Mouse (Mus musculus) hindbrain, embryonic 16.5 days (tissue): ENCODE measurements at regions not wholly inside any gene's neighbourhood (a gene's known extent, or its start where the extent isn't known, plus 50 kb on each side); places are given as distances from the start of the nearest gene placed in this dataset.

Experiments
- ATAC-seq: fragments of 200-750 bp; cut with Nextera tagmentation; 2 replicates; pipeline ENCODE4 v1.8.0; 2017; ENCODE audit warnings: moderate TSS enrichment, moderate library complexity
- H3K27ac ChIP-seq: fragments of 300-500 bp; sonication (generic); 2 replicates; pipeline ENCODE4 v1.5.1; 2014; ENCODE audit warnings: low read depth, mild to moderate bottlenecking, control low read depth, low read length, moderate library complexity
- H3K27me3 ChIP-seq: fragments of 300-500 bp; sonication (generic); replicated peaks from 2 replicates; pipeline ENCODE4 v1.6.1; 2014; ENCODE audit warnings: low read length; ENCODE audit not compliant: control insufficient read depth, insufficient read depth
- H3K36me3 ChIP-seq: fragments of 300-500 bp; sonication (generic); 2 replicates; pipeline ENCODE4 v1.6.1; 2014; ENCODE audit warnings: mild to moderate bottlenecking, low read length, moderate library complexity, mixed read lengths; ENCODE audit not compliant: control insufficient read depth, insufficient read depth
- H3K4me1 ChIP-seq: fragments of 300-500 bp; sonication (generic); 2 replicates; pipeline ENCODE4 v1.6.1; 2014; ENCODE audit warnings: low read depth, low read length; ENCODE audit not compliant: control insufficient read depth, insufficient read depth
- H3K4me2 ChIP-seq: fragments of 300-500 bp; sonication (generic); 2 replicates; pipeline ENCODE4 v1.6.1; 2014; ENCODE audit warnings: mild to moderate bottlenecking, low read length, control low read depth, moderate library complexity
- H3K4me3 ChIP-seq: fragments of 300-500 bp; sonication (generic); 2 replicates; pipeline ENCODE4 v1.5.1; 2014; ENCODE audit warnings: mild to moderate bottlenecking, low read length, control low read depth, moderate library complexity
- H3K9ac ChIP-seq: fragments of 300-500 bp; sonication (generic); 2 replicates; pipeline ENCODE4 v1.6.1; 2014; ENCODE audit warnings: low read depth, mild to moderate bottlenecking, control low read depth, low read length, moderate library complexity
- H3K9me3 ChIP-seq: fragments of 300-500 bp; sonication (generic); 2 replicates; pipeline ENCODE4 v1.6.1; 2014; ENCODE audit warnings: mild to moderate bottlenecking, low read length, moderate library complexity; ENCODE audit not compliant: control insufficient read depth
- whole genome bisulfite sequencing: fragments of 180-500 bp; shearing (Covaris S2); extraction: QIAGEN DNeasy Blood & Tissue Kit; methylation state at CpG from one replicate; pipeline ENCODE4 v1.1.7; 2014; 5-methylcytosine and 5-hydroxymethylcytosine counted together

DNA sequence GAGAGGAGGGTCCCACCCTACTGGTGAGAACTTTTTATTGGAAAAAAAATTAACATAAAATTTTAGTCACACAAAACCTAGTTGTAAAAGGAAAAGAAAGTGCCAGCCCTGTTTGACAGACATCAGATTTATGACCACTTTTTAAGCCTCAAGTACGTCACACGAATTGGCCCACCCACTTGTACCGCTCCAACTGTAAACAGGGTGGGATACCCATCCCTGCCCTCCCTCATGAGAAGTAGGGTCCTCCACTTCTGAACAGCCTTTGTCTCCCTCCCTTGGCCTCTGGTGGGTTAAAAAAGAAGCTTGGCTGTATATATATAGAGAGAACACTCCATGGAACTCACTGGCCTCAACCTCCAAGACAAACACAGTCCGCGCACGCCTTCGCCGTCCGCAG is 303.5 kb downstream of the Sox9 start:
- WGBS: 85% methylated on average over 9 of the region's 9 CpGs

DNA sequence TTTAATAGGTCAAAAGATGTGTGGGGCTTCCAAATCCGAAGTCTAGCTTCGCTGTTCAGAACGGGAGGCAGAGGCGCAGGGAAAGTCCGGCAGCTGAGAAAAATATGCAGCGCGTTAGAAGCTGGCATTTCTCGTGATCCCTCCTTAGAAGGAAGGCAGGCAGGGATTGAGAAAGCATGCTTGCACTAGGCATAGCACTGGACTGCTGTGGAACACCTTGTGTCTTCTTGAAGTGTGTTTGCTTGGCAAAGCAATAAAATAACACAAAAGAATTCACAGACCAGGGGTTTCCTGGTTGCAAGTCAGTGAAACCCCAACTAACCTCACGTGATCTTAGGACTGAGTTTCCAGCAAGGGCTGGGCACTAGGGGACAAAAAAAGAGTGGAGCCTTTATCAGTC is 305.1 kb downstream of the Sox9 start:
- no peak overlapping the region for H3K4me3 ChIP-seq
- H3K4me2 ChIP-seq: peak overlapping the region; percentile 35
- peaks cover 3% of the 10 kb centered on the region; the same call in 1 of the 2 replicates for H3K4me1 ChIP-seq
- no peaks in the 10 kb centered on the region for H3K27me3 ChIP-seq
- no peak for ATAC-seq
- H3K9ac ChIP-seq: no peak overlapping the region; the same call in 1 of the 2 replicates
- WGBS: 61% methylated on average over 9 of the region's 9 CpGs
- H3K27ac ChIP-seq: no peak overlapping the region
- H3K36me3 ChIP-seq: no peaks in the 10 kb centered on the region
- H3K9me3 ChIP-seq: no peaks in the 10 kb centered on the region

More for the DNA sequence above, 303.5 kb downstream of the Sox9 start:
- Histone ChIP-seq H3K9ac (no peak overlapping the region), H3K9me3 (no peaks in the 10 kb centered on the region), H3K4me3 (no peak overlapping the region), H3K27me3 (no peaks in the 10 kb centered on the region), H3K4me1 (peaks cover 3% of the 10 kb centered on the region; the same call in 1 of the 2 replicates), H3K27ac (no peak overlapping the region), H3K36me3 (no peaks in the 10 kb centered on the region), H3K4me2 (no peak overlapping the region)
- no peak for ATAC-seq

DNA sequence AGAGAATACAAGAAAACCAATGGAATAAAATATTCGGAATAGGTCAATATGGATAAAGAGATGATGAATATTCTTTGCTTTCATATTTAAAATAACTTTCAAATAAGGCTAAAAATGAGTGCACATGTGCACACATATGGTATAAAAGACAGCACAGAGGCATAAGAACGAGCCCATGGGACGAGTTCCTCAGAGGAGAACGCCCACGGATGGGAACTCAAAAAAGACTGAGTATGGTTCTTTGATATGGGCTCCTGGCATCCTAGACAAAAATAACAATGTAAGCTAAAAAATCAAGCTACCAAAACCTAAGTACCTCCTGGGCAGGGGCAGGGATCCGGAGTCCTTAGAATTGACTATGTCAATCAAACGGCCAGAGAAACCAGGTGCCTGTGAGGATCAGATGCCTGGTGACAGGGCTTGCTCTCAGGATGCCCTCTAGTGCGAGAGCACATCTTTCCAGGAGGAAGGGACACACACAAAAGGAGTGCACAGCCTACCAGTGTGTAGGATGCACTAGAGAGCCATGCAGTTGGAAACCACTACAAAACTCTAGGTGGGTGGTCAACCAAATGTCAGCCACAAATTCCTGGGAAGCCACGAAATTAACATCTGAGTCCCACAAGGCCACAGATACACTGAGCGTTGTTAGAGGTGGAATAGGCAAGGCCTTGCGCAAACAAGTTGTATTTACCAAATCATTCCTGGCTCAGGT is 307.8 kb downstream of the Sox9 start:
- H3K9me3 ChIP-seq: no peaks in the 10 kb centered on the region
- no peak for ATAC-seq
- H3K27me3 ChIP-seq: no peaks in the 10 kb centered on the region
- no peak overlapping the region for H3K27ac ChIP-seq
- WGBS: 93% methylated on average over 11 of the region's 11 CpGs
- H3K4me3 ChIP-seq: no peak overlapping the region
- no peaks in the 10 kb centered on the region for H3K36me3 ChIP-seq
- no peak overlapping the region for H3K9ac ChIP-seq
- no peak overlapping the region for H3K4me2 ChIP-seq
- H3K4me1 ChIP-seq: peaks cover 6% of the 10 kb centered on the region; the same call in 1 of the 2 replicates

DNA sequence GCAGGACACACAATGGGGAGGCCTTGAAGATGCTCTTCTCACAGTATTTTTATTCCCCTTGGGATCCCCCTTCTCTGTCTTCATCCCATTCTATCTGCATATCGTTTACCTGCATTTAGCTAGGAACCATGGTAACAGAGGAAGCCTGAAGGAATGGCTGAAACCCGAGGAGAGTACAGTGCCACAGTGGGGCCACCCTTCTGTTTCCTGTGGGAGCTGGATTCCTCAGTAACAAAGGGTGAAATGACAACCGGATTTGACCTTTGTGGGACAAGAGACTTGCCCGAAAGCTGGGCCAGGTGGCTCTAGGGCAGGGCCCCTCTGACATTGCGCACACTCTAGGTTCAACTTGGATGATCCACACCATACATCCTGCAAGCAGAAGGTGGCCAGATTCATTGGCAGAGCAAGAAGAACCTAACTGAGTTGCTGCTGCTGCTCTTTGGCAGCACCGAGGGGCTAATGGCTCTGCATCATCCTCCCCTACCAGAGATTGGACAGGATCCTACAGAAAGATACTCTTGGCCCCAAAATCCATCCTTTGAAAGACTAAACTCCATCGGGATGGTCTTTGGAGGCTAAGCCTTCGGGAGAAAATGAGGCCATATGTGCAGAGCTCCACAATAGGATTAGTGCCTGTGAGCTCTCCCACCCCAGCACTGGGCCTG is 310.0 kb downstream of the Sox9 start:
- H3K27me3 ChIP-seq: no peaks in the 10 kb centered on the region
- H3K4me1 ChIP-seq: peaks cover 10% of the 10 kb centered on the region
- H3K36me3 ChIP-seq: no peaks in the 10 kb centered on the region
- no peak overlapping the region for H3K27ac ChIP-seq
- 64% methylated on average over 8 of the region's 8 CpGs for whole genome bisulfite sequencing
- no peak overlapping the region for H3K4me2 ChIP-seq
- no peak for ATAC-seq
- H3K9ac ChIP-seq: no peak overlapping the region
- no peaks in the 10 kb centered on the region for H3K9me3 ChIP-seq
- no peak overlapping the region for H3K4me3 ChIP-seq

DNA sequence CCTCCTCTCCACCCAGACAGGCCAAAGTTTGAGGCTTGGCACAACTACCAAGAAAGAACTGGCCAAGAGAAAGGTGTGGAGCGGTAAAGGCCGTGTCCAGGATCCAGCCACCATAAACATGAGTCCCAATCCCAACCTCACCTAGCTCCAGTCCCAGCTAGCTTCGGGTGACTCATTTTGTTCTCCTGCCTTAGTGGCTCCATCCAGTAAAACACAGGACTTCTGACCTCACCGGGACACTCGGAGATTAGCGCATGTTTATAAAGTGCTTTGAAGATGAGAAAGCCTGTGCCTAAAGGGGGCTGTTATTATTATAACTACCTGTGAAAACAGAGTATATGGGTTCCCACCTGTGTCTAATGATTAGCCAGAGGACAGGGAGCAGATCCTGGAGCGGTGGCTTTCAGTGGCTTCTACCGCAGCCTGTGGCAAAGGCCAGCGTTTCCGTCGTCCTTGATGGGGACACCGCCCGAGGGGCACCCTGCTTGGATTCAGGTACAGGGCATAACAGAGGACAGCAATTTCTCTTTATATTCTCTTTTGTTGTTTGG is 311.9 kb downstream of the Sox9 start:
- WGBS: 95% methylated on average over 13 of the region's 13 CpGs
- Histone ChIP-seq H3K4me1 (peaks cover 10% of the 10 kb centered on the region), H3K4me3 (no peak overlapping the region), H3K9me3 (no peaks in the 10 kb centered on the region), H3K27ac (no peak overlapping the region), H3K4me2 (no peak overlapping the region), H3K9ac (no peak overlapping the region), H3K36me3 (no peaks in the 10 kb centered on the region), H3K27me3 (no peaks in the 10 kb centered on the region)
- ATAC-seq: no peak

DNA sequence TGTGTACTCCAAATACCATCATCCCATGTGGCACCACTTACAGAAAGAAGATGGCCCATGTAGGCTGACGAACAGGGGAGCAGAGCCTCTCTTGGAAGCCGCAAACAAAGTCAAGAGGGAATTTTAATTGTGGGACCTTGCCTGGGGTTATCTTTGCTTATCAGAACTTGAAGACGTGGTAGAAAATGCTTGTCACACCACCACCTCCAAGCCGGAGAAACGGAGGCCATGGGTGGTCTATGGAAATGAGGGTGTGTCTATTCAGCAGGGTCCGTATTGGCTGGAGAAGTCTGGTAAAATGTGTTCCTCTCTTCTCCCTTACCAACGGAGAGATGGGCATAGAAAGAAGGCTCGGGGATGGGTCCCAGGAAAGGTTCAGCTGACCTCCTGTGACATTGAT is 313.6 kb downstream of the Sox9 start:
- Histone ChIP-seq H3K27me3 (no peaks in the 10 kb centered on the region), H3K4me1 (peaks cover 10% of the 10 kb centered on the region), H3K9ac (no peak overlapping the region), H3K36me3 (no peaks in the 10 kb centered on the region), H3K9me3 (no peaks in the 10 kb centered on the region), H3K4me3 (no peak overlapping the region), H3K27ac (no peak overlapping the region), H3K4me2 (no peak overlapping the region)
- ATAC-seq: no peak
- 74% methylated on average over 8 of the region's 8 CpGs for WGBS

DNA sequence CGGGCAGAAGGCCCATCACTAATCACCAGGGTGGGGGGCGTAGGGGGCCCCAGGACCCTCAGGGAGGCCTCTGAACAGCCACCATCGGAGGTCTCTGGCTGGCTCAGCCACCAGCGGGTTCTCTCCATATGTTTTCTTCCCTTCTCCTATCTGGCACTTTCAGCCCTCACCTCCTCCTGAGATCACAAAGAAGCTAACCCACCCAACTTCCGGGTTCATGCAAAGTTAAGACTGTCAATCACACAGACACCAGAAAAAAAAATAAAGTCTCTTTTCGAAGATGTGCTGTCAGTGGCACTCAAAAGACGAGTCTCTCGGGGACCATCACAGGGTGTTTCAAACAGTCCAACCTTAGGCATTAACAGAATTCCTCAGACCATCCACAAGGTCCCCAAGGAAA is 314.2 kb downstream of the Sox9 start:
- no peak overlapping the region for H3K4me2 ChIP-seq
- H3K27me3 ChIP-seq: no peaks in the 10 kb centered on the region
- no peak overlapping the region for H3K27ac ChIP-seq
- peaks cover 10% of the 10 kb centered on the region for H3K4me1 ChIP-seq
- H3K4me3 ChIP-seq: no peak overlapping the region
- H3K9ac ChIP-seq: no peak overlapping the region
- no peak for ATAC-seq
- H3K36me3 ChIP-seq: no peaks in the 10 kb centered on the region
- no peaks in the 10 kb centered on the region for H3K9me3 ChIP-seq
- 50% methylated on average over 8 of the region's 8 CpGs for WGBS

DNA sequence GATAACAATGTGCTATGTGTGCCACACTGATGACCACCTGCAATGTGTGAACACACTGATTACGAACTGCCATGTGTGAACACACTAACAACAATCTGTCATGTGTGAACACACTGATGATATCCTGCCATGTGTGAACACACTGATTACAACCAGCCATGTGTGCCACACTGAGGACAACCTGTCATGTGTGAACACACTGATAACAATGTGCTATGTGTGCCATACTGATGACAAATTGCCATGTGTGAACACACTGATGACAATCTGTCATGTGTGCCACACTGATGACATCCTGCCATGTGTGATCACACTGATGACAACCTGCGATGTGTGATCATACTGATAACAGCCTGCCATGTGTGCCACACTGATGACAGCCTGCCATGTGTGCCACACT is 316.3 kb downstream of the Sox9 start:
- Histone ChIP-seq H3K27me3 (no peaks in the 10 kb centered on the region), H3K27ac (no peak overlapping the region), H3K4me3 (no peak overlapping the region), H3K36me3 (no peaks in the 10 kb centered on the region), H3K4me2 (no peak overlapping the region), H3K9me3 (no peaks in the 10 kb centered on the region), H3K9ac (no peak overlapping the region), H3K4me1 (peaks cover 6% of the 10 kb centered on the region)
- ATAC-seq: no peak
- WGBS: 88% methylated on average over 2 of the region's 2 CpGs

DNA sequence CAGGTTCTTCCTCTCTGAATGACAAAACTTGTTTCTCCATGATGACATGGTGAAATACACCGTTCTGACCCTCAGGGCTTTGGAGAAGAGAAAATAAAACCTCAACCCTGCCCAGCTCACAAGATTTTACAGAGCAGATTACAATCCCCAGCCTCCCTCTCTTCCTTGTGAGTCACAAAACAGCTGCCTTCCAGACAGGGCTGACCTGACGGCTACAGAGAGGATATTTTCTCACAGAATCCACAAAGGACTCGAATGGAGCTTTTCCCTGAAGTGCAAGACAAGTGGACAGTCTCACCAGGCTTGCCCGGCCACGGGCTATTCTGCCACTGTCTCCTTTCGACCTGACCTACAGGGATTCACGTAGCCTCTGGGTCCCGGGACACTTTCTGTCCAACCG is 318.8 kb downstream of the Sox9 start:
- 38% methylated on average over 9 of the region's 9 CpGs for WGBS
- Histone ChIP-seq H3K4me2 (no peak overlapping the region), H3K36me3 (no peaks in the 10 kb centered on the region), H3K27ac (no peak overlapping the region; the same call in 1 of the 2 replicates), H3K9ac (no peak overlapping the region), H3K9me3 (no peaks in the 10 kb centered on the region), H3K27me3 (no peaks in the 10 kb centered on the region), H3K4me3 (no peak overlapping the region), H3K4me1 (peaks cover 4% of the 10 kb centered on the region)
- no peak for ATAC-seq
